Mouse (Mus musculus) thymus, adult 18-20 months (tissue): ENCODE data around the gene Olfr658.

ENCODE experiments used
- DNase-seq, 2 experiments: peaks; one replicate each; pipeline ENCODE4 v3.0.0; 2022; ENCODE audit warnings: mixed read lengths in 2 of 2

The Olfr658 gene

GRCm38 (mm10) chr7:104646841-104647482, at the start of gene Olfr658:
Olfr658 (minus strand) TSS chr7:104647305.
- DNase-seq, result no peak

- no peak for DNase-seq
Observed at GRCm38 (mm10) chr7:104686201-104686600, 39.1 kb upstream of the Olfr658 start, which contains the start of gene Olfr661. Olfr661 (plus strand) TSS chr7:104686501.

- no peak for DNase-seq
Observed at GRCm38 (mm10) chr7:104666453-104666852, 19.3 kb upstream of the Olfr658 start, which contains the start of gene Olfr659. Olfr659 (plus strand) TSS chr7:104666753.

- no peak for DNase-seq
Observed at GRCm38 (mm10) chr7:104624494-104624893, 22.6 kb downstream of the Olfr658 start, which contains the start of gene Olfr657. Olfr657 (plus strand) TSS chr7:104624794.

GRCm38 (mm10) chr7:104613655-104614054, 33.5 kb downstream of the Olfr658 start, which contains the start of gene Olfr656:
Olfr656 (plus strand) TSS chr7:104613955.
- DNase-seq, result no peak

GRCm38 (mm10) chr7:104604727-104605126, 42.4 kb downstream of the Olfr658 start:
- no peak for DNase-seq

GRCm38 (mm10) chr7:104603173-104603572, 43.9 kb downstream of the Olfr658 start:
- peak; percentile 9 to 11 for DNase-seq

- DNase-seq, result no peak
Observed at GRCm38 (mm10) chr7:104601679-104602078, 45.4 kb downstream of the Olfr658 start, which contains the start of gene Olfr655. Olfr655 (minus strand) TSS chr7:104601779.
